Mouse (Mus musculus) neural tube, embryonic 11.5 days (tissue): ENCODE results near the gene Stat5b. TPM values are rescaled to one million over a fixed set of nuclear protein-coding genes. Genes with fewer than 3 reads are reported as not detected.

Experiments used
- ATAC-seq: fragments of 200-750 bp; cut with Nextera tagmentation; 2 replicates; pipeline ENCODE4 v1.8.0; 2017; ENCODE audit warnings: moderate number of reproducible peaks, mild to moderate bottlenecking, moderate TSS enrichment, moderate library complexity; ENCODE audit not compliant: insufficient read depth, low FRiP score, low TSS enrichment
- DNase-seq: peaks from one replicate; pipeline ENCODE4 v3.0.0-alpha.2; 2015; ENCODE audit warnings: low spot score
- H3K27ac ChIP-seq: fragments of 300-500 bp; sonication (generic); 2 replicates; pipeline ENCODE4 v1.5.1; 2014; ENCODE audit warnings: low read depth, mild to moderate bottlenecking, low read length
- H3K27me3 ChIP-seq: fragments of 300-500 bp; sonication (generic); 2 replicates; pipeline ENCODE4 v1.6.1; 2014; ENCODE audit warnings: mild to moderate bottlenecking, low read length, mixed read lengths; ENCODE audit not compliant: control insufficient read depth, insufficient read depth
- H3K36me3 ChIP-seq: fragments of 300-500 bp; sonication (generic); 2 replicates; pipeline ENCODE4 v1.6.1; 2014; ENCODE audit warnings: mild to moderate bottlenecking, low read length, moderate library complexity, mixed read lengths; ENCODE audit not compliant: control insufficient read depth, insufficient read depth
- H3K4me1 ChIP-seq: fragments of 300-500 bp; sonication (generic); 2 replicates; pipeline ENCODE4 v1.6.1; 2014; ENCODE audit warnings: low read length, mixed read lengths; ENCODE audit not compliant: control insufficient read depth, insufficient read depth
- H3K4me2 ChIP-seq: fragments of 300-500 bp; sonication (generic); 2 replicates; pipeline ENCODE4 v1.6.1; 2014; ENCODE audit warnings: low read depth, mild to moderate bottlenecking, moderate library complexity
- H3K4me3 ChIP-seq: fragments of 300-500 bp; sonication (generic); 2 replicates; pipeline ENCODE4 v1.5.1; 2014; ENCODE audit warnings: low read depth, low read length
- H3K9ac ChIP-seq: fragments of 300-500 bp; sonication (generic); 2 replicates; pipeline ENCODE4 v1.6.1; 2014; ENCODE audit warnings: mild to moderate bottlenecking, low read length
- H3K9me3 ChIP-seq: fragments of 300-500 bp; sonication (generic); 2 replicates; pipeline ENCODE4 v1.6.1; 2016; ENCODE audit warnings: low read length; ENCODE audit not compliant: control insufficient read depth
- WGBS: fragments of 180-500 bp; shearing (Covaris S2); extraction: QIAGEN DNeasy Blood & Tissue Kit; methylation state at CpG from one replicate; pipeline ENCODE4 v1.1.7; 2014; 5-methylcytosine and 5-hydroxymethylcytosine counted together
- polyA plus RNA-seq: library from polyadenylated mRNA; unstranded; fragments of >200 nt; fragmentation: Nextera tagmentation; extraction: Ambion mirVana; gene quantifications from 2 replicates; pipeline ENCODE4 v1.2.1, GENCODE M21; 2014

Gene Stat5b
- polyA plus RNA-seq, 1 experiment from 2014 or later, result 18.3 TPM

DNA sequence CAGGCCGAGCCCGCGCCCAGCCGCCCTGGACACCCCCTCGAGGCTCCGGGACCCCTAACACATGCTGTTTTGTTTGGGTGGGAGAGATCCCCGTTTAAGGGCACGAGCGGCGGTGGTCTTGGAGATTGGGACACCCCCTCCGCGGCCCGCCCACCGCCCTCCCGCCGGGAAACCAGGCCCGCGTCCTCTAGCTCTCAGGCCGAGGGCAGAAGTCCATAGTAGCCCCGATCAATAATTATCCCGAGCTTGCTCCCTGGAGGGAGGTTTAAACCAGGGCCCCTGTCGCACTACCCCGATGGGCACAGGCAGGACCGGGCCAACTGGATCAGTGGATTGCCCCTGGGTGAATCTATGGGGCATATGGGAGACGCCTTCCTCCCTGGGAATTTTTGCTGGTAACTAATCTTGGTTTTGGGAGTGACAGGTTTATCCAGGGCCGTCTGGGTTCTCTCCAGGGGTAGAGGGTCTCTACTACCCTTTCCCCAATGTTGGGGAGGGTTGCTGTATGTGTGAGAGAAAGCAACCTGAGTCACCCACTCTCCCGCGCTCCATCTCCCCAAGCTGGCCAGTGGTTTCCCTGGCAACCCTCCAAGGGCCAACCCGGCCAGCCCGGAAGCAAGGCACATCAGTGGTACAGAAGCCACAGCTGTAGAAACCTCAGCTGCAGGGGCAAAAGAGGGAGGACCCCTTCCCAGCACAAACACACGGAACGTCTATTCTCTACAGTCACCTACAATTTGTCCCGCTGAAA lies 429 bp upstream of the Stat5b start:
- H3K27me3 ChIP-seq, result no peaks in the 10 kb centered on the region
- ATAC-seq (0 out of 2 replicates have a peak, but pooled peaks have one; percentile 38), DNase-seq (peak; percentile 67)
- H3K4me2 ChIP-seq, result peak overlapping the region; percentile 92
- H3K9me3 ChIP-seq, result no peaks in the 10 kb centered on the region
- peak overlapping the region; percentile 96 for H3K9ac ChIP-seq
- H3K36me3 ChIP-seq, result no peaks in the 10 kb centered on the region
- H3K4me1 ChIP-seq, result no peaks in the 10 kb centered on the region
- H3K4me3 ChIP-seq, result peak overlapping the region; percentile 88
- WGBS, result under 1% methylated on average over 33 of the region's 33 CpGs
- H3K27ac ChIP-seq, result peak overlapping the region; percentile 63; the same call in 1 of the 2 replicates

DNA sequence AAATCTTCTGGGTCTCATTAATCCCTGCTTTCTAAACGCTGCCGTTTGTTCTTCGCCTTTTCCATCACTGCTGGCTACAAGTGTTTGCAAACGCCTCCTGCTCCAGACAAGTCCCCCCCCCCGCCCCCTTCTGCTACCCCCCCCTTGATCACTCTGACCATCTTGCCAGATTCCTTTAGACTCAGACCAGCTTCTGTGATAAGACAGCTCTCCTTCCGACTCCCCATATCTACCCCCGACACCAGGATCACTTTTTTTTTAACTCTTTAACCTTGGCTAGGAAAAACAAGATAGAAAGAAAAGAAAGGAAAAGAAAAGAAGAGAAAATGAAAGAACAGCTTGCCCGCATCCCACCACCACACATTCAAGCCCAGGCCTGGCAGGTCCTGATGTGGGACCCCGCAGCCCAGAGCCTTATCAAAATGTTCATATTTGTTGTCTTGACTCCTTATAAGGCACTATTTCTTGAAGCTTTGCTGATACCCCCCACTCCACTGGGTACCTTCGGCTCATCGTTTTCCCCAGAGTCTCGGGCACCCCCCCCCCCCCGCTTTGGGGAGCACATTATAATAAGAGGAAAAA lies 977 bp downstream of the Stat5b start:
- peak overlapping the region; percentile 96 for H3K9ac ChIP-seq
- DNase-seq (no peak), ATAC-seq (no peak)
- no peaks in the 10 kb centered on the region for H3K27me3 ChIP-seq
- peak overlapping the region; percentile 88 for H3K4me3 ChIP-seq
- no peaks in the 10 kb centered on the region for H3K9me3 ChIP-seq
- H3K4me2 ChIP-seq, result peak overlapping the region; percentile 92
- peak overlapping the region; percentile 63 for H3K27ac ChIP-seq
- H3K36me3 ChIP-seq, result no peaks in the 10 kb centered on the region
- WGBS, result 8% methylated on average over 12 of the region's 13 CpGs
- no peaks in the 10 kb centered on the region for H3K4me1 ChIP-seq

DNA sequence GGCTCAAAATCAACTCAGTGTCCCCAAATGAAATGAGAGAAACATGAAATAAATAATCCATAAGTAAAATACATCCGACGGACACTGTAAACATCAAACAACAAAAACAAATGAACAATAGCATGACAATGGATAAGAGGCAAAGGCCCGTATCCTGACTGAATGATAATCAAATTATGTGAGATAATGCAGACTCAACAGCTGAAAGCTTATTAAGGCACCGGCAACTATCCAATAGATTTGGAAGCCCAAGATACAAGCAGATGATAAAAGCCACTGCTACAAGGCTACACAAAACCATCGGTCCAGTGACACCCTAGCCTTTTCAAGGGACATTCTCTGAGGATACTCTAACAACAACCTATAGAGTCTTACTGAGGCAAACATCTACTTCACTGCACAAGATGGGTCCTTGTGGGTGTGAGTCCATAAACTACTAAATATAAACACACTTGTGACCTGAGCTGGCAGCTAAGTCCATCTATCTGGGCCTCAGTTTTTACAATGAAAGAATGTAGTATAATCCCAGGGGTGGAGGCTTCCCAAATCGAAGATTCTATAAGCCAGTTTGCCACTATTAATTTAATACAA lies 1.6 kb downstream of the Stat5b start:
- no peaks in the 10 kb centered on the region for H3K4me1 ChIP-seq
- H3K27ac ChIP-seq, result no peak overlapping the region
- no peaks in the 10 kb centered on the region for H3K36me3 ChIP-seq
- ATAC-seq (no peak), DNase-seq (no peak)
- H3K9me3 ChIP-seq, result no peaks in the 10 kb centered on the region
- H3K27me3 ChIP-seq, result no peaks in the 10 kb centered on the region
- 81% methylated on average over 6 of the region's 6 CpGs for WGBS
- H3K4me2 ChIP-seq, result peak overlapping the region; percentile 92
- H3K4me3 ChIP-seq, result no peak overlapping the region
- no peak overlapping the region for H3K9ac ChIP-seq

GRCm38 (mm10) chr11:100848080-100848479 lies 2.4 kb downstream of the Stat5b start:
- no peak overlapping the region for H3K9ac ChIP-seq
- no peak overlapping the region for H3K4me3 ChIP-seq
- DNase-seq (no peak), ATAC-seq (no peak)
- H3K27me3 ChIP-seq, result no peaks in the 10 kb centered on the region
- H3K36me3 ChIP-seq, result no peaks in the 10 kb centered on the region
- H3K9me3 ChIP-seq, result no peaks in the 10 kb centered on the region
- no peak overlapping the region for H3K27ac ChIP-seq
- H3K4me1 ChIP-seq, result no peaks in the 10 kb centered on the region
- WGBS, result 76% methylated on average over 4 of the region's 4 CpGs
- H3K4me2 ChIP-seq, result no peak overlapping the region

GRCm38 (mm10) chr11:100847572-100847971 lies 3.0 kb downstream of the Stat5b start:
- Histone ChIP-seq H3K4me3 (no peak overlapping the region), H3K4me1 (no peaks in the 10 kb centered on the region), H3K9ac (no peak overlapping the region), H3K27ac (no peak overlapping the region), H3K27me3 (no peaks in the 10 kb centered on the region), H3K9me3 (no peaks in the 10 kb centered on the region), H3K36me3 (no peaks in the 10 kb centered on the region), H3K4me2 (no peak overlapping the region)
- 89% methylated on average over 4 of the region's 4 CpGs for WGBS
- ATAC-seq, result no peak
- no peak for DNase-seq

DNA sequence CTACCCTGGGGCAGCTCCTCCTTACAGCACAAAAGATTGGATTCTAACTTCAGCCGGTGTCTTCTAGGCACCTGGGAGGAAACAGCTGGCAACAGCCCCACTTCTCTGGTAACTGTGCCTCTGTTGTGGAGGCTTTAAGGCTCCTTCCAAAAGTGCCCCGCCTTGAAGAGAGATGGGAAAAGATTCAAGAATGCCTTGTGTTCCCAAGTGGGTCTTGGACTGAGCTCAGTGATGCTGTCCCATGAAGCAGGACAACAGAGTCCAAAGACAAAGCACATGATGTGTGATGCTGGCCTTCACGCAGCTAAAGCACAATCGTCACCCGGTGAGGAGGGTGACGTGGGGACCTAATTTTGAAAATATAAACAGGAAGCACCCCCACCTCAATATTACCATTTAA lies 4.7 kb downstream of the Stat5b start:
- Histone ChIP-seq H3K4me1 (no peaks in the 10 kb centered on the region), H3K4me2 (no peak overlapping the region), H3K27me3 (no peaks in the 10 kb centered on the region), H3K4me3 (no peak overlapping the region), H3K36me3 (no peaks in the 10 kb centered on the region), H3K9ac (no peak overlapping the region), H3K27ac (no peak overlapping the region), H3K9me3 (no peaks in the 10 kb centered on the region)
- DNase-seq, result no peak
- ATAC-seq, result no peak
- 87% methylated on average over 6 of the region's 6 CpGs for WGBS

DNA sequence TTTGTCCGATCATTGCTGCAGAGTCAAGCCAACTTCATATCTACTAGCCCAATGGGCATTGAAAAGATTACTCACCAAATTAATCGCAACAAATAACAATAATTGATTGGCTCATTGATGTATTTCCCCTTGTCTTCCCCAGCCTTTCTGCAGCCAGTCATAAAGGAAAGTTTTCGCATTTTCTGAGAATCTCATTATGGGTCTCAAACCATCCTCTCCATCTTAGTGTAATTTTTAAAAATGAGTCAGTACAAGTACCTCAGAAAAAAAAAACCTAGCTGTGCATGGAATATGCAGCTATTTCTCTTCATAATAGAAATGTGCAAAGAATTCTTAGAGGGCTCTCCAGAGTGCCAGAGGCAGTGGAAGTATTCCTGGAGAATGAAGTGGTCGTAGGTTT lies 6.4 kb downstream of the Stat5b start:
- Histone ChIP-seq H3K9ac (no peak overlapping the region), H3K4me2 (no peak overlapping the region), H3K36me3 (no peaks in the 10 kb centered on the region), H3K27ac (no peak overlapping the region), H3K9me3 (no peaks in the 10 kb centered on the region), H3K4me1 (no peaks in the 10 kb centered on the region), H3K4me3 (no peak overlapping the region), H3K27me3 (no peaks in the 10 kb centered on the region)
- 94% methylated on average over 4 of the region's 4 CpGs for WGBS
- no peak for DNase-seq
- ATAC-seq, result no peak

GRCm38 (mm10) chr11:100843070-100843669 lies 7.4 kb downstream of the Stat5b start:
- Histone ChIP-seq H3K4me2 (no peak overlapping the region), H3K36me3 (no peaks in the 10 kb centered on the region), H3K9ac (no peak overlapping the region), H3K4me3 (no peak overlapping the region), H3K4me1 (no peaks in the 10 kb centered on the region), H3K27ac (no peak overlapping the region), H3K9me3 (no peaks in the 10 kb centered on the region), H3K27me3 (no peaks in the 10 kb centered on the region)
- WGBS, result 90% methylated on average over 8 of the region's 8 CpGs
- DNase-seq (no peak), ATAC-seq (no peak)
